Mouse (Mus musculus) cerebellum, adult 2 months (tissue): ENCODE measurements around the gene Medag.

ENCODE experiments used
- CTCF ChIP-seq: fragments of 200-500 bp; IDR thresholded peaks from 2 replicates; pipeline ENCODE4 v1.5.1; 2011; ENCODE audit warnings: low read depth, mild to moderate bottlenecking, control low read depth, low read length, moderate library complexity, borderline replicate concordance; ENCODE audit not compliant: insufficient read depth
- POLR2A ChIP-seq: fragments of 200-500 bp; IDR thresholded peaks from 2 replicates; pipeline ENCODE4 v1.6.1; 2011; ENCODE audit warnings: low read length, control low read depth, borderline replicate concordance; ENCODE audit not compliant: insufficient read depth

GRCm38 (mm10) chr5:149429541-149429940, 18.0 kb downstream of the Medag start:
- TF ChIP-seq POLR2A (no peak), CTCF (no peak)
